Mouse (Mus musculus) MEL (cell line): ENCODE results near the gene Smo.

Experiments
- HCFC1 ChIP-seq: IDR thresholded peaks from 2 replicates; pipeline ENCODE4 v1.6.1; 2012; ENCODE audit warnings: low read depth, mild to moderate bottlenecking, inconsistent platforms, low read length, improper control_type of control experiment, moderate library complexity
- KAT2A ChIP-seq: conservative IDR thresholded peaks from 2 replicates; pipeline ENCODE4 v1.6.1; 2012; ENCODE audit warnings: low read depth, low read length, improper control_type of control experiment, inconsistent platforms
- MAFK ChIP-seq: IDR thresholded peaks from 2 replicates; pipeline ENCODE4 v1.6.1; 2011; ENCODE audit warnings: low read depth, mild to moderate bottlenecking, low read length, improper control_type of control experiment, borderline replicate concordance
- POLR2A ChIP-seq, 2 experiments: IDR thresholded peaks; 2 replicates each; pipeline ENCODE4 v1.6.1; 2011 to 2012; ENCODE audit warnings: low read length in 2 of 2, mild to moderate bottlenecking in 2 of 2, control low read depth in 1 of 2, improper control_type of control experiment in 1 of 2, low read depth in 1 of 2, moderate library complexity in 1 of 2; ENCODE audit not compliant: control insufficient read depth in 1 of 2, insufficient read depth in 1 of 2, poor library complexity in 1 of 2
- POLR2AphosphoS5 ChIP-seq: IDR thresholded peaks from 2 replicates; pipeline ENCODE4 v1.6.1; 2012; ENCODE audit warnings: low read depth, borderline replicate concordance, mild to moderate bottlenecking, inconsistent platforms, low read length, moderate library complexity, mixed read lengths
- TBP ChIP-seq: IDR thresholded peaks from 2 replicates; pipeline ENCODE4 v1.8.0; 2011; ENCODE audit warnings: low read depth, low read length, improper control_type of control experiment

- no peak for TF ChIP-seq KAT2A
- TF ChIP-seq TBP: no peak
- no peak for TF ChIP-seq HCFC1
- TF ChIP-seq POLR2AphosphoS5: no peak
- no peak for TF ChIP-seq POLR2A (IDR thresholded peaks at IDR 0.05; ENCODE audit: control insufficient read depth in 1 of 2, insufficient read depth in 1 of 2, low read depth in 1 of 2, low read length in 2 of 2, poor library complexity in 1 of 2)
- no peak for TF ChIP-seq MAFK
These were observed 53.6 kb downstream of the Smo start for GRCm38 (mm10) chr6:29788779-29789350.
